Mouse (Mus musculus): ENCODE measurements around the gene A430078G23Rik. TPM values are rescaled to one million over a fixed set of nuclear protein-coding genes. Genes with fewer than 3 reads are reported as not detected.
"Not testable (repeated sequence)": the region's sequence is repeated elsewhere in the genome, so short reads cannot be mapped to it uniquely, and the experiment has no call there.

A430078G23Rik gene
- polyA plus RNA-seq, 1 experiment: 30.7 TPM

GRCm38 (mm10) chr8:3316585-3316984, 36.6 kb upstream of the A430078G23Rik start:
- H3K27ac ChIP-seq (ENCODE audit: control insufficient read depth, insufficient read depth, low read length): no peak overlapping the region

DNA sequence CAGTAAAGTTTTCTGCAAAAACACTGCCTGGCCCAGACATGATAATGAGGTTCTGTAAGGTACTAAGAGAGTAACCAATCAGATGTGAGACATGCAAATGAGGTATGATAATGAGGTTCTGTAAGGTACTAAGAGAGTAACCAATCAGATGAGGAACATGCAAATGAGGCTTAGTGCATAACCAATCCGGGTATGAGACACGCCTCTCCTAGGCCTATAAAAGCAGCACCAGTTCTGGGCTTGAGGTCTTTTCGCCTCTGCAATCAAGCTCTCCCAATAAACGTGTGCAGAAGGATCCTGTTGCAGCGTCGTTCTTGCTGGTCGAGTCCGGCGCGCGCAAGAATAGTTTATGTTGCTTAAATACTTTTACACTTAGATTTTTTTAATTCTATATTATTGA, 33.9 kb upstream of the A430078G23Rik start:
- not testable (repeated sequence) for H3K27ac ChIP-seq (ENCODE audit: control insufficient read depth, insufficient read depth, low read length); H3K36me3 ChIP-seq (ENCODE audit: control insufficient read depth, insufficient read depth, low read length); H3K4me3 ChIP-seq (ENCODE audit: control insufficient read depth, insufficient read depth, low read length); DNase-seq; H3K4me1 ChIP-seq (replicated peaks; ENCODE audit: control insufficient read depth, insufficient read depth, low read length); H3K27me3 ChIP-seq (ENCODE audit: control insufficient read depth, insufficient read depth, low read length)
- WGBS: 98% methylated on average over 10 of the region's 11 CpGs

More at GRCm38 (mm10) chr8:3316585-3316984, 36.6 kb upstream of the A430078G23Rik start:
- DNase-seq: no peak
- 97% methylated on average over 5 of the region's 5 CpGs for WGBS
- TF ChIP-seq POLR2A (IDR thresholded peaks at IDR 0.05; ENCODE audit: control insufficient read depth, extremely low read depth, insufficient read depth, low read length, poor library complexity) (no peak), CTCF (IDR thresholded peaks at IDR 0.05; ENCODE audit: borderline replicate concordance, control insufficient read depth, extremely low read depth, insufficient read depth, low read length, poor library complexity) (no peak)
- Histone ChIP-seq H3K4me1 (replicated peaks; ENCODE audit: control insufficient read depth, insufficient read depth, low read length) (no peaks in the 10 kb centered on the region), H3K36me3 (ENCODE audit: control insufficient read depth, insufficient read depth, low read length) (no peaks in the 10 kb centered on the region), H3K4me3 (ENCODE audit: control insufficient read depth, insufficient read depth, low read length) (no peak overlapping the region), H3K27me3 (ENCODE audit: control insufficient read depth, insufficient read depth, low read length) (no peaks in the 10 kb centered on the region)

DNA sequence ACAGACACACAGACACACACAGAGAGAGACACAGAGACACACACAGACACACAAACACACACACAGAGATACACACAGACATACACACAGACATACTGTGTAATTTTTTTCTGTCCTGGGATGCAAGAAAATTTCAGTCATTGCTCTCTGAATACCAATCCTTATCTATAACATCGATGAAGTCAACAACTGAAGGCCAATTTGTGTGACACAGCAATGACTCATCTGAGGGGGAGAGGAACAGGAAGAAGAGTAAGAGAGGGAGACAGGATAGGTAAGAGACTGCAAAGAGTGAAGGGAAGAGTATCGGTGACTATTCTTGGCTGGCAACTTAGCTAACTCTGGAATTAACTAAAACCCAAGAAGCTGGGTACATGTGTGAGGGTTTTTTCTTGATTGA, 29.0 kb upstream of the A430078G23Rik start:
- WGBS: 68% methylated on average over 2 of the region's 2 CpGs
- H3K27me3 ChIP-seq (ENCODE audit: control insufficient read depth, insufficient read depth, low read length): no peaks in the 10 kb centered on the region
- DNase-seq: no peak
- H3K4me1 ChIP-seq (replicated peaks; ENCODE audit: control insufficient read depth, insufficient read depth, low read length): peaks cover 10% of the 10 kb centered on the region
- no peak overlapping the region for H3K4me3 ChIP-seq (ENCODE audit: control insufficient read depth, insufficient read depth, low read length)
- no peak overlapping the region for H3K27ac ChIP-seq (ENCODE audit: control insufficient read depth, insufficient read depth, low read length)
- no peaks in the 10 kb centered on the region for H3K36me3 ChIP-seq (ENCODE audit: control insufficient read depth, insufficient read depth, low read length)
- no peak for TF ChIP-seq CTCF (IDR thresholded peaks at IDR 0.05; ENCODE audit: borderline replicate concordance, control insufficient read depth, extremely low read depth, insufficient read depth, low read length, poor library complexity)
- TF ChIP-seq POLR2A (IDR thresholded peaks at IDR 0.05; ENCODE audit: control insufficient read depth, extremely low read depth, insufficient read depth, low read length, poor library complexity): no peak

DNA sequence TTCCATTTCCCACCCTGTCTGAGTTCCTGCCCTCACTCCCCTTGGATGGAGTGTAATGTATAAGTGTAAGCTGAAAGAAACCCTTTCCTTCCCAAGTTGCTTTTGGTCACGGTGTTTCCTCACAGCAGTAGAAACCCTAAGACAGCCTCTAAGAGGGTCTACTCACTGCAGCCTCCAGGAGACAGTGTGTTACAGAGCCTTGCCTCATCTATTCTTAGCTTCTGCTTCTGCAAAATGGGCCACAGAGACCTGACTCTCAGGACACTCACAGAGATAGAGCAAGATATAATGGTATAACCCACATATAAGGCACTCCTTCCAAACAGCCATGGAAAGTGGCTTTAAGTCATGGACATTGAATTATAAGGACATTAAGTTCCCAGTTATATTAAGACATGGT, 26.2 kb upstream of the A430078G23Rik start:
- H3K4me1 ChIP-seq (replicated peaks; ENCODE audit: control insufficient read depth, insufficient read depth, low read length): peaks cover 10% of the 10 kb centered on the region
- no peaks in the 10 kb centered on the region for H3K36me3 ChIP-seq (ENCODE audit: control insufficient read depth, insufficient read depth, low read length)
- TF ChIP-seq POLR2A (IDR thresholded peaks at IDR 0.05; ENCODE audit: control insufficient read depth, extremely low read depth, insufficient read depth, low read length, poor library complexity) (no peak), CTCF (IDR thresholded peaks at IDR 0.05; ENCODE audit: borderline replicate concordance, control insufficient read depth, extremely low read depth, insufficient read depth, low read length, poor library complexity) (no peak)
- 62% methylated on average over 1 of the region's 1 CpGs for WGBS
- no peak for DNase-seq
- H3K27me3 ChIP-seq (ENCODE audit: control insufficient read depth, insufficient read depth, low read length): no peaks in the 10 kb centered on the region
- no peak overlapping the region for H3K4me3 ChIP-seq (ENCODE audit: control insufficient read depth, insufficient read depth, low read length)
- 0 out of 2 replicates have a peak overlapping the region, but pooled peaks have one; percentile 1 for H3K27ac ChIP-seq (ENCODE audit: control insufficient read depth, insufficient read depth, low read length)

DNA sequence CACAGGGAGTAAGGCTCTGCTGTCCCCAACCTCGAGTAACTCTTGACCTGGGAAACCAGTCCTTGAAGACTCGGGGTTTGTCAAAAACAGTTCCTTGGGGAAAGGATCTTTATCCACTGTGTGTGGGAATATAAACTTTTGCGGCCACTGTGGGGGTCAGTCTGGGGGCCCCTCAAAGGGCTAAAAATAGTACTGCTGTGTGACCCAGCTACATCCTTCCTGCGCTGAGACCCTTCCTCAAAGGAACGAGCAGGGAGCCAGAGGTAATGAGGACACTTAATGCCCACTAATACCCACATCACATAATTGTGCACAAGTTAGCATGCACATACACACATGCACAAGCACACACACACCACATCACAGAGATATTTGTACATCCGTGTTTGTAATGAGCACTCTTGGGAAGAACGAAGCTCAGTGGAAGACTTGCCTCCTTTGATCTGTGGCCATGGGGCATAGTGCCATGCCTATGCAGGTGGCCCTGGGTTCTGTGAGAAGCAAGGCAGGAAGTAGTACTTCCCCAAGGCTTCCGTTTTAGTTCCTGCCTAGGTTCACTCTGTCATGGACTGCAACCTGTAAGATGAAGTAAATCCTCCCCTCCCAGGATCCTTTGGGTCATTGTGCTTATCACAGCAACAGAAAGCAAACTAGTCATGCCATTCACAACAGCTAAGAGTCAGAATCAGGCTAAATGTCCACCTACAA, 25.5 kb upstream of the A430078G23Rik start:
- peak; percentile 42 for DNase-seq
- H3K4me3 ChIP-seq (ENCODE audit: control insufficient read depth, insufficient read depth, low read length): no peak overlapping the region
- TF ChIP-seq POLR2A (IDR thresholded peaks at IDR 0.05; ENCODE audit: control insufficient read depth, extremely low read depth, insufficient read depth, low read length, poor library complexity): no peak
- TF ChIP-seq CTCF (IDR thresholded peaks at IDR 0.05; ENCODE audit: borderline replicate concordance, control insufficient read depth, extremely low read depth, insufficient read depth, low read length, poor library complexity): no peak
- no peaks in the 10 kb centered on the region for H3K27me3 ChIP-seq (ENCODE audit: control insufficient read depth, insufficient read depth, low read length)
- H3K36me3 ChIP-seq (ENCODE audit: control insufficient read depth, insufficient read depth, low read length): no peaks in the 10 kb centered on the region
- 8% methylated on average over 8 of the region's 8 CpGs for WGBS
- peaks cover 10% of the 10 kb centered on the region for H3K4me1 ChIP-seq (replicated peaks; ENCODE audit: control insufficient read depth, insufficient read depth, low read length)
- H3K27ac ChIP-seq (ENCODE audit: control insufficient read depth, insufficient read depth, low read length): 0 out of 2 replicates have a peak overlapping the region, but pooled peaks have one; percentile 1

DNA sequence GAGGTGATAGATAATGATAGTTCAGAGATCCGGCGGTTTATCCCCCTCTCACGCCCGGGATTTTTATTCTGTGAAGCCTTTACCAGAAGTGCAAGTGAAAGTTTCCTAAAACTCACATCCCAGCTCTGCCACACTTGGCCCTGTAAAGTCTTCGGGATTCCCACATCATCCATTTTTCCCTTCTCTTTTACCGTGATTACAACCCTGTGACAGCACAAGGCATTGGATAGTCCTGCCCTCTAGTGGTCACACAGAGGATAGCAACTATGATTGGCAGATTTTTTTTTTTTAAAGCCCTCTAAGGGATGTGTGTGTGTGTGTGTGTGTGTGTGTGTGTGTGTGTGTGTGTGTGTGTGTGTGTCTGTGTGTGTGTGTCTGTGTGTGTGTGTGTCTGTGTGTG, 22.6 kb upstream of the A430078G23Rik start:
- Histone ChIP-seq H3K27ac (ENCODE audit: control insufficient read depth, insufficient read depth, low read length) (no peak overlapping the region), H3K27me3 (ENCODE audit: control insufficient read depth, insufficient read depth, low read length) (no peaks in the 10 kb centered on the region), H3K4me1 (replicated peaks; ENCODE audit: control insufficient read depth, insufficient read depth, low read length) (peaks cover 10% of the 10 kb centered on the region), H3K4me3 (ENCODE audit: control insufficient read depth, insufficient read depth, low read length) (no peak overlapping the region), H3K36me3 (ENCODE audit: control insufficient read depth, insufficient read depth, low read length) (no peaks in the 10 kb centered on the region)
- peak; percentile 42 for DNase-seq
- TF ChIP-seq CTCF (IDR thresholded peaks at IDR 0.05; ENCODE audit: borderline replicate concordance, control insufficient read depth, extremely low read depth, insufficient read depth, low read length, poor library complexity) (no peak), POLR2A (IDR thresholded peaks at IDR 0.05; ENCODE audit: control insufficient read depth, extremely low read depth, insufficient read depth, low read length, poor library complexity) (no peak)
- 54% methylated on average over 6 of the region's 6 CpGs for WGBS

DNA sequence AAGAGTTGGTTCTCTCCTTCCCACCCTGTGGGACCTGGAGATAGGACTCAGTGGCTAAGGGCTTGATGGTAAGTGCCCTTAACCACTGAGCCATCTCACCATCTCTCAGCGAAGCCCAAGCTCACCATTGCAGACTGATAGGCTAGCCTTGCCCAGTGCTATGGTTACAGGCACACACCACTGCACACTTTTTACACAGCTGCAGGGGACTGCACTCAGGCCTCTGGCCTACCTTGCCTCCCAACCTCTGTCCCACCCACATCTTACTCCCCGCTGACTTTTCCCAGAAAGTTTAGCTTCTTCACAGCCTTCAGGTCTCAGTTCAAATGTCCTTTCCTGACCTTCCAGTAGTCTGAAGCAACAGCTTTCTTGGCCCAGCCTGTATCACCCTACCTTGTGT, 21.5 kb upstream of the A430078G23Rik start:
- Histone ChIP-seq H3K27ac (ENCODE audit: control insufficient read depth, insufficient read depth, low read length) (no peak overlapping the region), H3K27me3 (ENCODE audit: control insufficient read depth, insufficient read depth, low read length) (no peaks in the 10 kb centered on the region), H3K4me3 (ENCODE audit: control insufficient read depth, insufficient read depth, low read length) (no peak overlapping the region), H3K36me3 (ENCODE audit: control insufficient read depth, insufficient read depth, low read length) (no peaks in the 10 kb centered on the region), H3K4me1 (replicated peaks; ENCODE audit: control insufficient read depth, insufficient read depth, low read length) (peaks cover 10% of the 10 kb centered on the region)
- DNase-seq: no peak
- TF ChIP-seq POLR2A (IDR thresholded peaks at IDR 0.05; ENCODE audit: control insufficient read depth, extremely low read depth, insufficient read depth, low read length, poor library complexity) (no peak), CTCF (IDR thresholded peaks at IDR 0.05; ENCODE audit: borderline replicate concordance, control insufficient read depth, extremely low read depth, insufficient read depth, low read length, poor library complexity) (no peak)
- WGBS: 95% methylated on average over 2 of the region's 2 CpGs
